Mouse (Mus musculus): ENCODE measurements around the gene Tpst2.

DNA sequence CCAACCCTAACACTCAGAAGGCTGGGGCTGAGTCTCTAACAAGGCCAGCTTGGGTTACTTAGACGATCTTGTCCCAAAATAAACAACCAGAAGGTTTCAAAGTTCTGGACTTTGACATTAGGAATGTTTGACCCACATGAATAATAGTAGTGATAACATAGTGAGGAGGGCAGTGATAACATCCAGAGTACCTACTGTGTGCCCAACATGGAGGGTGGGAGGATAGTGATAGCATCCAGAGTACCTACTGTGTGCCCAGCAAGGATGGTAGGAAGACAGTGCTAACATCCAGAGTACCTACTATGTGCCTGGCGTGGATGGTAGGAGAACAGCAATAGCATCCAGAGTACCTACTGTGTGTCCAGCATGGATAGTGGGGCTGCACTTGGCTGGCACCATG, 17.3 kb downstream of the Tpst2 start:
- TF ChIP-seq CTCF (IDR thresholded peaks at IDR 0.05; ENCODE audit: low read depth) = no peak
- TF ChIP-seq EP300 (optimal IDR thresholded peaks at IDR 0.05) = no peak
